Mouse (Mus musculus) midbrain, embryonic 11.5 days (tissue): Measurements from ENCODE around the gene Lrrc74b. TPM values are rescaled to one million over a fixed set of nuclear protein-coding genes. Genes with fewer than 3 reads are reported as not detected.
A peak's percentile ranks its signal among the peaks of the same experiment; 100 is the strongest.
"Not testable (repeated sequence)": the region's sequence is repeated elsewhere in the genome, so short reads cannot be mapped to it uniquely, and the experiment has no call there.

ENCODE experiments used
- ATAC-seq: fragments of 200-750 bp; cut with Nextera tagmentation; 2 replicates; pipeline ENCODE4 v1.8.0; 2017; ENCODE audit warnings: moderate TSS enrichment, moderate library complexity; ENCODE audit not compliant: low FRiP score
- DNase-seq: peaks from one replicate; pipeline ENCODE4 v3.0.0; 2015; ENCODE audit warnings: low spot score; ENCODE audit errors: missing footprints
- H3K27ac ChIP-seq: fragments of 300-500 bp; sonication (generic); 2 replicates; pipeline ENCODE4 v1.5.1; 2014; ENCODE audit warnings: low read depth, low read length
- H3K27me3 ChIP-seq: fragments of 300-500 bp; sonication (generic); 2 replicates; pipeline ENCODE4 v1.6.1; 2014; ENCODE audit warnings: mild to moderate bottlenecking, low read length, moderate library complexity, mixed read lengths; ENCODE audit not compliant: control insufficient read depth, insufficient read depth
- H3K36me3 ChIP-seq: fragments of 300-500 bp; sonication (generic); 2 replicates; pipeline ENCODE4 v1.6.1; 2014; ENCODE audit warnings: mild to moderate bottlenecking, low read length, moderate library complexity, mixed read lengths; ENCODE audit not compliant: control insufficient read depth, insufficient read depth
- H3K4me1 ChIP-seq: fragments of 300-500 bp; sonication (generic); 2 replicates; pipeline ENCODE4 v1.6.1; 2014; ENCODE audit warnings: low read length; ENCODE audit not compliant: control insufficient read depth, insufficient read depth
- H3K4me2 ChIP-seq: fragments of 300-500 bp; sonication (generic); 2 replicates; pipeline ENCODE4 v1.6.1; 2014; ENCODE audit warnings: mild to moderate bottlenecking, moderate library complexity
- H3K4me3 ChIP-seq: fragments of 300-500 bp; sonication (generic); 2 replicates; pipeline ENCODE4 v1.5.1; 2014; ENCODE audit warnings: low read depth, low read length
- H3K9ac ChIP-seq: fragments of 300-500 bp; sonication (generic); 2 replicates; pipeline ENCODE4 v1.6.1; 2014; ENCODE audit warnings: low read length
- H3K9me3 ChIP-seq: fragments of 300-500 bp; sonication (generic); 2 replicates; pipeline ENCODE4 v1.6.1; 2016; ENCODE audit warnings: low read length; ENCODE audit not compliant: control insufficient read depth
- WGBS: fragments of 180-500 bp; shearing (Covaris S2); extraction: QIAGEN DNeasy Blood & Tissue Kit; methylation state at CpG from one replicate; pipeline ENCODE4 v1.1.7; 2014; 5-methylcytosine and 5-hydroxymethylcytosine counted together
- polyA plus RNA-seq: library from polyadenylated mRNA; unstranded; fragments of >200 nt; fragmentation: Nextera tagmentation; extraction: Ambion mirVana; gene quantifications from 2 replicates; pipeline ENCODE4 v1.2.1, GENCODE M21; 2014

Gene Lrrc74b
- polyA plus RNA-seq, 1 experiment from 2014 or later = 0.14 TPM

- peaks cover 8% of the 10 kb centered on the region; the same call in 1 of the 2 replicates for H3K36me3 ChIP-seq
- no peak overlapping the region for H3K9ac ChIP-seq
- DNase-seq (no peak), ATAC-seq (no peak)
- H3K27ac ChIP-seq = no peak overlapping the region
- H3K27me3 ChIP-seq = no peaks in the 10 kb centered on the region
- H3K4me3 ChIP-seq = no peak overlapping the region
- no peak overlapping the region for H3K4me2 ChIP-seq
- H3K4me1 ChIP-seq = peaks cover 10% of the 10 kb centered on the region
- WGBS = 92% methylated on average over 4 of the region's 4 CpGs
- H3K9me3 ChIP-seq = no peaks in the 10 kb centered on the region
These were observed 49.6 kb downstream of the Lrrc74b start for GRCm38 (mm10) chr16:17511431-17511830.

DNA sequence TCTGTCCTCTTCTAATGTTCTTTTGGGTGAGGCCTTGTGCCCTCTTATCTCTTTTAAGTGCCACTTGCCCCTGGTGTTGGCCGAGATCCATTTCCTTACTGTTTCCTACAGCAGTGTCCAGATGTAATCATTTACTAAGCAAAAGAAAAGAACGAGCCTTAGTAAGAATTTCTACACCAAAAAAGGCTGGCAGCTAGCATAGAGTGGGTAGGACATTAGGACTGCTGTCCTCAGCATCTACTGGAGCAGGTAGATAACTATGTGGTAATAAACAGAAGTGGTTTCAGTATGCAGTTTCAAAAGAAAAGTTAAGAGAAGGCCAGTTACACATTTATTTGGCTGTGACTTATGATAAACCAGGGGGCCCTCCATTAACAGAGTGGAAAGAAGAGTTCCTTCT, 50.4 kb downstream of the Lrrc74b start:
- Histone ChIP-seq H3K9me3 (no peaks in the 10 kb centered on the region), H3K4me2 (no peak overlapping the region), H3K27ac (no peak overlapping the region), H3K4me3 (no peak overlapping the region), H3K36me3 (peaks cover 4% of the 10 kb centered on the region; the same call in 1 of the 2 replicates), H3K4me1 (peaks cover 10% of the 10 kb centered on the region), H3K27me3 (no peaks in the 10 kb centered on the region), H3K9ac (no peak overlapping the region)
- DNase-seq = no peak
- 89% methylated on average over 2 of the region's 2 CpGs for WGBS
- ATAC-seq = no peak

- Histone ChIP-seq H3K36me3 (peaks cover 4% of the 10 kb centered on the region; the same call in 1 of the 2 replicates), H3K4me1 (peaks cover 10% of the 10 kb centered on the region), H3K9me3 (no peaks in the 10 kb centered on the region), H3K4me3 (no peak overlapping the region), H3K9ac (peak overlapping the region; percentile 3; the same call in 1 of the 2 replicates), H3K27ac (no peak overlapping the region), H3K4me2 (peak overlapping the region; percentile 78), H3K27me3 (no peaks in the 10 kb centered on the region)
- DNase-seq (no peak), ATAC-seq (no peak)
- 100% methylated on average over 2 of the region's 2 CpGs for WGBS
These were observed 50.9 kb downstream of the Lrrc74b start for GRCm38 (mm10) chr16:17510143-17510542.

DNA sequence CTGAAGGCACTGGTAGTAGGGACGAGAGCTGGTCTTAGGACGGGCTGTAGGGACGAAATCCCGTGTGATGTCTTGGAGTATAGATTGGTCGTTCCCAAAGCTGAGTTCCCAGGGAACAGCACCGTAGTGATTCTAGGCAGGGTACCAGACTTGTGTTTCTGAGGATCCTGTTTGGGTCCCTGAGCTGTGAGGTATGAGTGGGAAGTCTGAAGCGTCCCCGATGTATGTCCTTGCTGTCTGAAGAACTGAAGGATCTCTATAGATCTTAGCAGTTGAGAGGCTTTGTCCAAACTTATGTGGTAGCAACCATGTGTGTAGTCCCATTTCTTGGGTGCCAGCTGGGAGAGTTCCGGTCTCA, 51.8 kb downstream of the Lrrc74b start:
- no peak for ATAC-seq

GRCm38 (mm10) chr16:17508546-17509239, 52.4 kb downstream of the Lrrc74b start, which contains the start of gene Lztr1:
Lztr1 (plus strand) TSS chr16:17508688.
- peak; percentile 99 for DNase-seq
- no peaks in the 10 kb centered on the region for H3K27me3 ChIP-seq
- H3K4me2 ChIP-seq = peak within 1 kb of the TSS; percentile 78
- under 1% methylated on average over 50 of the region's 50 CpGs for WGBS
- peak within 1 kb of the TSS; percentile 87 for H3K9ac ChIP-seq
- H3K4me1 ChIP-seq = peaks cover 10% of the 10 kb centered on the region
- H3K4me3 ChIP-seq = peak within 1 kb of the TSS; percentile 76
- H3K27ac ChIP-seq = peak within 1 kb of the TSS; percentile 68
- H3K36me3 ChIP-seq = peaks cover 4% of the 10 kb centered on the region; the same call in 1 of the 2 replicates
- ATAC-seq = peak; percentile 98
- no peaks in the 10 kb centered on the region for H3K9me3 ChIP-seq

More for the DNA sequence above, 51.8 kb downstream of the Lrrc74b start:
- Histone ChIP-seq H3K27ac (no peak overlapping the region), H3K4me2 (peak overlapping the region; percentile 78), H3K4me1 (peaks cover 10% of the 10 kb centered on the region), H3K27me3 (no peaks in the 10 kb centered on the region), H3K9ac (peak overlapping the region; percentile 87), H3K9me3 (no peaks in the 10 kb centered on the region), H3K4me3 (peak overlapping the region; percentile 76), H3K36me3 (peaks cover 4% of the 10 kb centered on the region; the same call in 1 of the 2 replicates)
- peak; percentile 88 for DNase-seq
- WGBS = 14% methylated on average over 9 of the region's 9 CpGs

- peak; percentile 1; the same call in 1 of the 2 replicates for ATAC-seq
- H3K4me3 ChIP-seq = peak overlapping the region; percentile 76
- not testable (repeated sequence) for H3K36me3 ChIP-seq, H3K9me3 ChIP-seq, H3K27me3 ChIP-seq, DNase-seq
- peak overlapping the region; percentile 87 for H3K9ac ChIP-seq
- H3K27ac ChIP-seq = peak overlapping the region; percentile 68; the same call in 1 of the 2 replicates
- peak overlapping the region; percentile 78 for H3K4me2 ChIP-seq
- WGBS = 35% methylated on average over 3 of the region's 3 CpGs
- H3K4me1 ChIP-seq = peaks cover 10% of the 10 kb centered on the region
These were observed 53.0 kb downstream of the Lrrc74b start for GRCm38 (mm10) chr16:17508031-17508430.

DNA sequence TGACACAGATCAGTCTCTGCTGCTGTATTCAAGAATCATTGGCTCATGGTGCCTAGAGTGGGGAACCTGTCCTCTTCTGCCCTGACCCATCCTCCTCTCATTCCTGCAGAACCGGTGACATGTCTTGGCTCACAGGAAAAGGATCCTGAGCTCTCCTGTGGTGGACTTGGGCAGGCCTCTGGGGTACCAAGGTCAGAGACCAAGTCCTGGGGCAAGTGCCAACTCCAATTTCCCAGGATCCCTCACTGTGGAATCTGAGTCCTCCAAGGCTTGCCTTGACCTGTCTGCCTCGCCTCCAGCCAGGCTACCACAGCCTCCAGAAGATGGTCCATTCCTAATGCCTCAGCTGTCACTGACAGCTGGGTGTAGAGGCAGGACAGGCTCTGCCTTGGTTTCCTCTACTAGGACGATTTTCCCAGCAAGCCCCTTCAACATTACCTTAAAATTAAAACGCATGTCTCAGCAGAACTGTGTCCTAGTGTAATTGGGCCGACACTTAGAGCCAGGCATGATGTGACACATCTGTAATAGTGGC, 54.0 kb downstream of the Lrrc74b start:
- no peaks in the 10 kb centered on the region for H3K27me3 ChIP-seq

GRCm38 (mm10) chr16:17502681-17503080, 58.4 kb downstream of the Lrrc74b start:
- Histone ChIP-seq H3K36me3 (no peaks in the 10 kb centered on the region), H3K9me3 (no peaks in the 10 kb centered on the region), H3K9ac (no peak overlapping the region), H3K4me1 (peaks cover 8% of the 10 kb centered on the region), H3K4me3 (no peak overlapping the region), H3K27ac (no peak overlapping the region), H3K4me2 (no peak overlapping the region), H3K27me3 (no peaks in the 10 kb centered on the region)
- WGBS = 88% methylated on average over 4 of the region's 4 CpGs
- DNase-seq (no peak), ATAC-seq (no peak)

More for the DNA sequence above, 54.0 kb downstream of the Lrrc74b start:
- no peaks in the 10 kb centered on the region for H3K9me3 ChIP-seq
- no peak for ATAC-seq
- no peak overlapping the region for H3K27ac ChIP-seq
- 90% methylated on average over 5 of the region's 5 CpGs for WGBS
- H3K9ac ChIP-seq = no peak overlapping the region
- H3K4me2 ChIP-seq = no peak overlapping the region
- DNase-seq = no peak
- no peaks in the 10 kb centered on the region for H3K36me3 ChIP-seq
- H3K4me1 ChIP-seq = peaks cover 10% of the 10 kb centered on the region
- H3K4me3 ChIP-seq = no peak overlapping the region

DNA sequence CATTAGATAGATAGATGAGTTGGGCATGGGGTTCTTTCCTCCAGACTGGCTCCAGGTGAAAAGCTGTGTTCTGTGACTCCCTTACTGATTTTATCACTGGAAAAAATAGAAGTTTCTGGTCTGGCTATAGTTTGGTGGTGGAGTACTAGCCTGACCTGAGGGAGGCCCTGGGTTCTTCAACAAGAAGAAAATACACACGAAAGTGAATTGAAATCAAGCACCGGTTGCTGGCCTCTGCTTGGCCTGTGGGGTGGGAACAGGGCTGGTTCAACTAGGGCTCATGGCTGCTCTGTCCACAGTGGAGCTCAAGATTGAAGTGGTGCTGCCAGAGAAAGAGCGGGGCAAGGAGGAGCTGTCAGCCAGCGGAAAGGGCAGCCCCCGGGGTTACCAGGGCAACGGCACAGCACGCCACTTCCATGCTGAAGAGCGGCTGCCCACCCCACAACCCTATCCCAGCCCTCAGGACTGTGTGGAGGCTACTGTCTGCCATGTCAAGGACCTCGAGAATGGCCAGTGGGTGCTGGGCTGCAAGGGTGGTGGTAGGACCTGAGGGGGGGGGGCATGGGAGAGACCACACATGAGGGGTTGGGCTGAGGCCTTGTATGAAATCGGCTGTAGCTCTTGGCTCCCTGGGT, 61.7 kb downstream of the Lrrc74b start:
- peak overlapping the region; percentile 14; the same call in 1 of the 2 replicates for H3K27ac ChIP-seq
- H3K9ac ChIP-seq = peak overlapping the region; percentile 44; the same call in 1 of the 2 replicates
- no peak overlapping the region for H3K4me3 ChIP-seq
- peak; percentile 90 for DNase-seq
- ATAC-seq = peak; percentile 94
- no peaks in the 10 kb centered on the region for H3K36me3 ChIP-seq
- no peaks in the 10 kb centered on the region for H3K9me3 ChIP-seq
- 11% methylated on average over 10 of the region's 10 CpGs for WGBS
- H3K27me3 ChIP-seq = no peaks in the 10 kb centered on the region
- H3K4me1 ChIP-seq = peaks cover 8% of the 10 kb centered on the region
- peak overlapping the region; percentile 15; the same call in 1 of the 2 replicates for H3K4me2 ChIP-seq
